Mouse (Mus musculus) embryonic facial prominence, embryonic 10.5 days (tissue): ENCODE data around the gene Cfap44. TPM values are rescaled to one million over a fixed set of nuclear protein-coding genes. Genes with fewer than 3 reads are reported as not detected.

Experiments used
- DNase-seq: peaks from one replicate; pipeline ENCODE4 v3.0.0-alpha.2; 2017; ENCODE audit warnings: low spot score
- H3K27ac ChIP-seq: fragments of 300-500 bp; sonication (generic); replicated peaks from 2 replicates; pipeline ENCODE4 v1.5.1; 2016; ENCODE audit warnings: mild to moderate bottlenecking
- H3K27me3 ChIP-seq: fragments of 300-500 bp; sonication (generic); replicated peaks from 2 replicates; pipeline ENCODE4 v1.6.1; 2016; ENCODE audit warnings: low read depth, mild to moderate bottlenecking; ENCODE audit not compliant: poor library complexity, severe bottlenecking
- H3K36me3 ChIP-seq: fragments of 300-500 bp; sonication (generic); replicated peaks from 2 replicates; pipeline ENCODE4 v1.6.1; 2016; ENCODE audit warnings: mild to moderate bottlenecking, moderate library complexity
- H3K4me1 ChIP-seq: fragments of 300-500 bp; sonication (generic); 2 replicates; pipeline ENCODE4 v1.6.1; 2016
- H3K4me3 ChIP-seq: fragments of 300-500 bp; sonication (generic); 2 replicates; pipeline ENCODE4 v1.5.1; 2016; ENCODE audit warnings: mild to moderate bottlenecking, moderate library complexity
- H3K9me3 ChIP-seq: fragments of 300-500 bp; sonication (generic); 2 replicates; pipeline ENCODE4 v1.6.1; 2016; ENCODE audit warnings: mild to moderate bottlenecking
- WGBS: fragments of 180-500 bp; shearing (Covaris S2); methylation state at CpG from one replicate; pipeline ENCODE4 v1.1.7; 2016; 5-methylcytosine and 5-hydroxymethylcytosine counted together
- polyA plus RNA-seq: library from polyadenylated mRNA; unstranded; fragments of >200 nt; fragmentation: Nextera tagmentation; extraction: Ambion mirVana; gene quantifications from 2 replicates; pipeline ENCODE4 v1.2.1, GENCODE M21; 2016

Cfap44 gene
- polyA plus RNA-seq, 1 experiment from 2014 or later, result 0.76 TPM

- Histone ChIP-seq H3K36me3 (peaks cover 79% of the 10 kb centered on the region), H3K4me1 (0 out of 2 replicates have a peak, but pooled peaks cover 4% of the 10 kb centered on the region), H3K4me3 (no peak overlapping the region), H3K27ac (no peak overlapping the region), H3K27me3 (no peaks in the 10 kb centered on the region), H3K9me3 (no peaks in the 10 kb centered on the region)
- no peak for DNase-seq
- WGBS, result 90% methylated on average over 9 of the region's 9 CpGs
Observed at GRCm38 (mm10) chr16:44486612-44487011, 92.0 kb downstream of the Cfap44 start.

DNA sequence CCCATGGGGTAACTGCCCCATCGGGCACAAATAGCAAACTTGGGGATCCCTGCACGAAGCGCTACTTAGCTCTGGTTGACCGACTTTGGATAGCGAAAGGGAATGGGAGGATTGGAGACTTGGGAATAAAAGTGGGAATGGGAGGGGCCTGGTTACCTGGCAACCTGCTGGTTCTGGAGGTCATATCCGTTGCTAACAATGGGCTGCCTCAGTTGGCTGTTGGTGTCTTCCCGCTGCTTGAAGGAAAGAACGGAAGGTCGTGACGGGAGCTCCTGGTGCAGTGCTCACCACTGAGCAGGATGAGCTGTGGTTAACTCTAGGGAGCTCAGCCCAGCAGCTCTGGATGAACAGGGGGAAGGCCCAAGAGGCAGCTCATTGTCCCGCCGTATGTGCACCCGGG lies 92.6 kb downstream of the Cfap44 start:
- 87% methylated on average over 13 of the region's 13 CpGs for WGBS
- Histone ChIP-seq H3K9me3 (no peaks in the 10 kb centered on the region), H3K27me3 (no peaks in the 10 kb centered on the region), H3K36me3 (peaks cover 85% of the 10 kb centered on the region), H3K4me3 (no peak overlapping the region), H3K4me1 (0 out of 2 replicates have a peak, but pooled peaks cover under 1% of the 10 kb centered on the region), H3K27ac (no peak overlapping the region)
- no peak for DNase-seq

DNA sequence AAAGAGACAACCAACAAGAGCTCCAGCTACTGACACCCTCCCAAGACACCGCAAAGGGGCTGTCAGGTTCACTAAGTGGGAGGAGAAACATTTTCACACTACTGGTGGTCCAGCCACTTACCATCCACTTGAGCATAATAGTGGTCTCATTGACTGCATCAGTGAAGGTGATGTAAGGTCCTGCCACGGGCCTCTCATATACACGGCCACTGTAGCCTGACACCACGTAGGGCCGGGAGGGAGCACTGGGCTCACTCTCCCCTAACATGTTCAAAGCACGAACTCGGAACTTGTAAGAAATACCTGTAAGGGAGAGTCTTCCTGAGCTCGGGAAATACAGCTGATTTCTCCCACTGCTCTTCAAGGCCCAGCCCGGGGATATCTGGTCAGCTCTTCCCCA lies 96.5 kb downstream of the Cfap44 start:
- no peak overlapping the region for H3K4me3 ChIP-seq
- no peak overlapping the region for H3K27ac ChIP-seq
- 90% methylated on average over 9 of the region's 9 CpGs for WGBS
- no peaks in the 10 kb centered on the region for H3K9me3 ChIP-seq
- H3K27me3 ChIP-seq, result no peaks in the 10 kb centered on the region
- H3K36me3 ChIP-seq, result peaks cover 94% of the 10 kb centered on the region
- H3K4me1 ChIP-seq, result peaks cover 32% of the 10 kb centered on the region
- no peak for DNase-seq

DNA sequence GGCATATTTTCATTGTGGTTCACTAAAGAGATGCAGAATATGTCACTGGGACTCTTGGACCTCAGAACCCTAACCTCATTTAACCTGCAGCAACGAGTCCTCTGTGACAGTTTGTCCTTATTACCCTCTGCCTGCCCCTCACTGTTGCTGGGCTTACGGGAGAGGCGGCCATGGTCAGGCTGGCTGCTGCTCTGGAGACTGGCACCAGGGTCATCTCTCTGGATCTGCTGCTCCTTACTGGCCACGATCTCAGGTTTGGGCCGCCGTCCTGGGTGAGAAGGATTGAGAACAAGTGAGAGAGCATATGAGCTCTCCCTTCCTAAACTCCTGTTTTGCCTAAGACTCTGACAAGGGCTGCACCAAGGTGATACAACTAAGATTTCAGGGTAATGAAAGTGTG lies 97.6 kb downstream of the Cfap44 start:
- H3K9me3 ChIP-seq, result no peaks in the 10 kb centered on the region
- peaks cover 94% of the 10 kb centered on the region for H3K36me3 ChIP-seq
- H3K4me3 ChIP-seq, result no peak overlapping the region
- DNase-seq, result no peak
- H3K27ac ChIP-seq, result no peak overlapping the region
- H3K27me3 ChIP-seq, result no peaks in the 10 kb centered on the region
- 94% methylated on average over 6 of the region's 6 CpGs for WGBS
- peaks cover 32% of the 10 kb centered on the region for H3K4me1 ChIP-seq

GRCm38 (mm10) chr16:44492706-44493105 lies 98.1 kb downstream of the Cfap44 start:
- Histone ChIP-seq H3K4me1 (peaks cover 32% of the 10 kb centered on the region), H3K36me3 (peaks cover 94% of the 10 kb centered on the region), H3K9me3 (no peaks in the 10 kb centered on the region), H3K4me3 (no peak overlapping the region), H3K27me3 (no peaks in the 10 kb centered on the region), H3K27ac (no peak overlapping the region)
- DNase-seq, result no peak
- 85% methylated on average over 9 of the region's 9 CpGs for WGBS

DNA sequence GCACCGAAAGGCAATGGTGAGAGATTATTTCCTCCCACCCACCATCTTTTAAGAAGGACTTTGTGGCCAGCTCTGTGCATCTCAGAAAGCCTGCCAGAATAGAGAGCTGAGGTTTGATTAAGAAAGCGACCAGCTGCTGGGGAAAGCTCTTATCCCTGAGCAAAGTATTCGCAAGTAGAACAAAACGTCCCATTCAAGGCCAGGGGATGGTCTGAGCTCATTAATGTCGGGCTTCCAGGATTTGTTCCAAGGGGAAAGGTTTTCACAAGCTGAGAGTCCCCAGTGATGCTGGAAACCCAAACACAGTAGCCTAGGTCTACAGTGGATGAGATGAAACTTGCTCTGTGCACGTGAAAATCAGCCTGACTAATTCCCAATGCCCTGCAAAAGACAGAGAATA lies 99.3 kb downstream of the Cfap44 start:
- Histone ChIP-seq H3K36me3 (peaks cover 94% of the 10 kb centered on the region), H3K27ac (peak overlapping the region; percentile 67)
- WGBS, result 40% methylated on average over 6 of the region's 6 CpGs

DNA sequence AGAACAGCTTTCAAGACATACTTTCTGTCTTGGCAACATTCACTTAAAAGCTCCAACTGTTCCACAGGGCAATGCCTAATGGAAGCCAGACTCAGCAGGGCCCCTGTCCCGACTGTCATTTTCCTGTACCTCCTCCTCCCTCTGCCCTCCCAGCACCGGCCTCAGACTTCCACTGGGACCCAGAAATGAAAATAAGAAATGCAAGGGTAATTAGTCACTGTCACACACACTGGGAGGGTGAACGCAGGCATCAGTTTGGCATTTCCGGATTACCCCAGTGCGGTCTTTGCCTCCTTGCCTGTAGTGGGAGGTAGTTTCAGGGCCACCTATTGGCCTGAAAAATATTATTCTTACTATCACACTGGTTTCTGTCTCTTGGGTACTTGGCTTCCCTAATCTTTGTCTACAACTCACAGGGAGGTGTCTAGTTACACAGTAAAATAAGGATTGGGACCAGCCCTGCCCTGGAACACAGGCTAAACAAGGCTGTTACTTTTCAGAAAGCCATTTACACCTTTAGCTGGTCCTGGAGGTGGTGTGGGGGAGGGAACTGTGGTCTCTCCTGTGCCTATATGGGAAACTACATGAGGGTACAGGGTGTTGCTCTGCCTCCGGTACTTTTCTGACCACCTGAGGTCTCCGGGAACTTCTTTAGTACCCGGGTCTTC lies 100.0 kb downstream of the Cfap44 start:
- H3K4me1 ChIP-seq, result peaks cover 32% of the 10 kb centered on the region
- H3K27me3 ChIP-seq, result no peaks in the 10 kb centered on the region
- H3K9me3 ChIP-seq, result 0 out of 2 replicates have a peak, but pooled peaks cover 3% of the 10 kb centered on the region
- peak; percentile 61 for DNase-seq
- H3K4me3 ChIP-seq, result no peak overlapping the region
- WGBS, result 47% methylated on average over 8 of the region's 8 CpGs
- H3K27ac ChIP-seq, result peak overlapping the region; percentile 74
- H3K36me3 ChIP-seq, result peaks cover 94% of the 10 kb centered on the region

More for the DNA sequence above, 99.3 kb downstream of the Cfap44 start:
- H3K27me3 ChIP-seq, result no peaks in the 10 kb centered on the region
- peaks cover 32% of the 10 kb centered on the region for H3K4me1 ChIP-seq
- DNase-seq, result no peak
- H3K9me3 ChIP-seq, result 0 out of 2 replicates have a peak, but pooled peaks cover 3% of the 10 kb centered on the region
- H3K4me3 ChIP-seq, result no peak overlapping the region

DNA sequence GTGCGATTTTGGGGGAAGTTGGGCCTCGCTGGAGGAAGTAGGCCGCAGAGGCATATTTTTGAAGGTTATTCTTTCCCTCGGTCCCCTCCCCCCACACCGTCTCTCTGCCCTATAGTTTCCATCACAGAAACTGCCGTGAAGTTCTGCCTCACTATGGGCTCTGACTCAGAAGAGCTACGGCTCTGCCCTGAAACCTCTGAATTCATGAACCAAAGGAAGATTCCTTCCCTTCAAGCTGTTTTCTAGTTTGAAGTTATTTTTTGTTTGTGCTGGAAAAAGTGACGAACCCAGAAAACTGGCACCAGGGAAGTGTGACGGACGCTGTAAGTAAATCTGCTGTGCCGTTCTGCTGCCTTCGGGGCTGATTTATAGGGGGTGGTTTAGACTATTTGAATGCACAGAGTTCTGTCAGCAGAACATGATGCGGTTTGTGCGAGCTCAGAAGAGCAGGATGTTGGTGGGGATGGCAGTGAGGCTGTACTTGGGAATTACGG lies 102.4 kb downstream of the Cfap44 start:
- Histone ChIP-seq H3K27me3 (no peaks in the 10 kb centered on the region), H3K4me3 (no peak overlapping the region), H3K36me3 (peaks cover 94% of the 10 kb centered on the region), H3K4me1 (peaks cover 32% of the 10 kb centered on the region), H3K9me3 (0 out of 2 replicates have a peak, but pooled peaks cover 3% of the 10 kb centered on the region), H3K27ac (no peak overlapping the region)
- DNase-seq, result no peak
- WGBS, result 87% methylated on average over 15 of the region's 15 CpGs

DNA sequence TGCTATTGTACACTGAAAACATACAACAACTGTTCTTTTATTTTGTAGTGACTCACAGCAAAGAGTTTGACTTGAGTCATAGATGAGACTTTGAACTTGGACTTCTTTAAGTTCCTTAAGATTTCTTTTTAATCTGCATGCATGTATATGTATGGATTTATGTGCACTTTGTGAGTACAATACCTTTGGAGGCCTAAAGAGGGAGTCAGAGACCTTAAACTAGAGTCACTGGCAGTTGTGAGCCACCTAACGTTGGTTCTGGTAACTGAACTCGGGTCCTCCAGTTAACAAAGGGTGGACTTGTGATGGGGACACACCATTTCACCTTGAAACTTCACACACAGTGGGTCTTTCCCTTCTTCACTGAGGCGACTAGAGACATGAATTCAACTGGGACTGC lies 103.9 kb downstream of the Cfap44 start:
- Histone ChIP-seq H3K27ac (no peak overlapping the region), H3K4me1 (peaks cover 23% of the 10 kb centered on the region), H3K36me3 (peaks cover 94% of the 10 kb centered on the region), H3K27me3 (no peaks in the 10 kb centered on the region), H3K4me3 (no peak overlapping the region), H3K9me3 (0 out of 2 replicates have a peak, but pooled peaks cover 3% of the 10 kb centered on the region)
- 92% methylated on average over 3 of the region's 3 CpGs for WGBS
- no peak for DNase-seq

- Histone ChIP-seq H3K27me3 (no peaks in the 10 kb centered on the region), H3K36me3 (peaks cover 95% of the 10 kb centered on the region), H3K4me3 (no peak overlapping the region), H3K27ac (no peak overlapping the region), H3K4me1 (peaks cover under 1% of the 10 kb centered on the region; the same call in 1 of the 2 replicates), H3K9me3 (0 out of 2 replicates have a peak, but pooled peaks cover 7% of the 10 kb centered on the region)
- 94% methylated on average over 10 of the region's 10 CpGs for WGBS
- no peak for DNase-seq
Observed at GRCm38 (mm10) chr16:44501783-44502182, 107.2 kb downstream of the Cfap44 start.

DNA sequence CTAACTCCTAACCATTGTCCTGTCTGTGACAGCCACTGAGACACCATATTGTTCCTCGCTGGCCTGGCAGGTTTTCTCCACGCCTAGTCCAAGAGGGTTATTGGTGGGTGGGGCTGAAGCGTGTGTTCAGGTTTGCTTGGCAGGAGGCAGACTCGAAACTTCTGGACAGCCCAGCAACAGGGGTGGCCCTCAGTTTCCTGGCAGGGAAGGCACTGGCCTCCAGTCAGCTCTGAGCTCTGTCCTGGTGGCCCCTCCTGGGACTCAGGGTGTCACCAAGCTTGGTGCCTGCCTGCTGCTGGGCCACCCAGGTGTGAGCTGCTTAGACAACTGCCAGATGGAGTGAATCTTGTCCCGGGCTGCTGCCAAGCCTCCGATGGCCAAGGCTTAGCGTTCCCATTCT lies 107.7 kb downstream of the Cfap44 start:
- 87% methylated on average over 7 of the region's 7 CpGs for WGBS
- H3K4me3 ChIP-seq, result no peak overlapping the region
- peaks cover 5% of the 10 kb centered on the region for H3K4me1 ChIP-seq
- no peaks in the 10 kb centered on the region for H3K27me3 ChIP-seq
- DNase-seq, result no peak
- H3K9me3 ChIP-seq, result 0 out of 2 replicates have a peak, but pooled peaks cover 7% of the 10 kb centered on the region
- no peak overlapping the region for H3K27ac ChIP-seq
- H3K36me3 ChIP-seq, result peaks cover 95% of the 10 kb centered on the region

DNA sequence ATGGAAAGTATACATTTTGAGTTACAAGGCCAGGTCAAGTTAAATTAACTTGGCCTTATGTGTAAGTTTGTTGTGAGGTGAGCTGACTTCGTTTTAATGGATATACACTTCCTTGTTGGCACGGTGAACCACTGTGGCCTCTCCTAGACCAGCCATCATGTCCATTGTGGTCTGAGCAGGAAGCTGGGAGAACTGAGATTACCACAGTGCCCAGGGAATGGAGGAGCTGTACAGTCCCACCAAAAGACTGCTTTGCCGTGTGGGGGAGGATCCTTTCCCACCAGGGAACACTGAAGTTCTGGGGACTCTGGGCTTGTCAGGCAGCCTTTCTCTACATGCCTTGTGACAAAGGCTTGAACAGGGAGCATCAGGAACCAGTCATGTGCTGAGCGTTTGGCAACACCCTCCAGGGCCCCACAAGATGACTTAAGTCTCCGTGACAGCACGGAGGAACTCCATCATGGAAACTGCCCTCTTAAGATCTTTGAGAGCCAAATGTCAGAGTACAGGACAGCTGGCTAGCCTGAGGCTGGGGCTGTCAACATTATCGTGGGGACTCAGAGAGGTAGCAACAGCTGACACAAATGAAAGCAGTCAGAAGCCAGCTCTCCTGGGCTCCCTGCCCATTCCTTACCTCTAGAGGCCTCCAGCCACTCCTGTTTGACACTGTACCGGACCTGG lies 108.4 kb downstream of the Cfap44 start:
- WGBS, result 76% methylated on average over 8 of the region's 8 CpGs
- Histone ChIP-seq H3K27ac (no peak overlapping the region), H3K27me3 (no peaks in the 10 kb centered on the region), H3K4me3 (no peak overlapping the region), H3K9me3 (0 out of 2 replicates have a peak, but pooled peaks cover 7% of the 10 kb centered on the region), H3K4me1 (peaks cover 13% of the 10 kb centered on the region), H3K36me3 (peaks cover 95% of the 10 kb centered on the region)
- DNase-seq, result no peak

GRCm38 (mm10) chr16:44505243-44505642 lies 110.6 kb downstream of the Cfap44 start:
- Histone ChIP-seq H3K4me1 (peaks cover 18% of the 10 kb centered on the region), H3K4me3 (no peak overlapping the region), H3K27ac (no peak overlapping the region), H3K36me3 (peaks cover 90% of the 10 kb centered on the region), H3K27me3 (no peaks in the 10 kb centered on the region), H3K9me3 (0 out of 2 replicates have a peak, but pooled peaks cover 4% of the 10 kb centered on the region)
- 87% methylated on average over 1 of the region's 1 CpGs for WGBS
- no peak for DNase-seq
